Mouse (Mus musculus) cerebellum, postnatal 36 days (tissue): ENCODE measurements around the gene Asb10.
"Not testable (repeated sequence)": the region's sequence is repeated elsewhere in the genome, so short reads cannot be mapped to it uniquely, and the experiment has no call there.

Source experiments
- DNase-seq, 2 experiments: peaks; one replicate each; pipeline ENCODE4 v3.0.0; 2021 to 2022; ENCODE audit warnings: mixed read lengths in 2 of 2

Gene Asb10

GRCm38 (mm10) chr5:24540387-24541143, at the start of gene Asb10:
TSS of gene Asb10 (minus strand) at chr5:24540978.
- no peak for DNase-seq

GRCm38 (mm10) chr5:24589511-24590500, 49.0 kb upstream of the Asb10 start:
- no peak for DNase-seq

- DNase-seq, result no peak
Measured at GRCm38 (mm10) chr5:24587200-24587577, 46.4 kb upstream of the Asb10 start.

- DNase-seq, result peak; percentile 74 to 79
Measured at GRCm38 (mm10) chr5:24586547-24587199, 45.9 kb upstream of the Asb10 start, which contains the start of gene Chpf2. TSS of gene Chpf2 (plus strand) at chr5:24586741.

GRCm38 (mm10) chr5:24586106-24586505, 45.3 kb upstream of the Asb10 start:
- no peak for DNase-seq

GRCm38 (mm10) chr5:24578109-24578963, 37.6 kb upstream of the Asb10 start:
- no peak for DNase-seq

GRCm38 (mm10) chr5:24577183-24577929, 36.6 kb upstream of the Asb10 start, which contains the start of gene Abcf2:
TSS of gene Abcf2 (minus strand) at chr5:24577467.
- DNase-seq, result peak; percentile 99 to 100

GRCm38 (mm10) chr5:24576801-24577182, 36.0 kb upstream of the Asb10 start:
- no peak for DNase-seq

GRCm38 (mm10) chr5:24575948-24576347, 35.2 kb upstream of the Asb10 start:
- DNase-seq, result no peak

- DNase-seq, result no peak
Measured at GRCm38 (mm10) chr5:24556709-24557108, 15.9 kb upstream of the Asb10 start, which contains the start of gene 4931409K22Rik. TSS of gene 4931409K22Rik (minus strand) at chr5:24556809.

- not testable (repeated sequence) for DNase-seq
Measured at GRCm38 (mm10) chr5:24555335-24555734, 14.6 kb upstream of the Asb10 start.

GRCm38 (mm10) chr5:24553621-24554244, 13.0 kb upstream of the Asb10 start:
- DNase-seq, result no peak

GRCm38 (mm10) chr5:24551317-24551688, 10.5 kb upstream of the Asb10 start:
- no peak for DNase-seq

- DNase-seq, result peak in 1 of 2 experiments; percentile 16
Measured at GRCm38 (mm10) chr5:24550598-24551316, 10.0 kb upstream of the Asb10 start.

GRCm38 (mm10) chr5:24542643-24543042, 1.9 kb upstream of the Asb10 start:
- DNase-seq, result no peak

GRCm38 (mm10) chr5:24541144-24541569, 379 bp upstream of the Asb10 start:
- no peak for DNase-seq

- DNase-seq, result no peak
Measured at GRCm38 (mm10) chr5:24539571-24540296, 1.0 kb downstream of the Asb10 start.

- DNase-seq, result no peak
Measured at GRCm38 (mm10) chr5:24537618-24538017, 3.2 kb downstream of the Asb10 start.

GRCm38 (mm10) chr5:24536511-24536910, 4.3 kb downstream of the Asb10 start:
- DNase-seq, result no peak
